Mouse (Mus musculus) ES-E14 (cell line): ENCODE results near the gene Ehmt2. TPM values are rescaled to one million over a fixed set of nuclear protein-coding genes. Genes with fewer than 3 reads are reported as not detected.

Source experiments
- DNase-seq: peaks from one replicate; pipeline ENCODE4 v3.0.0-alpha.2; 2013; ENCODE audit warnings: low read depth, low spot score
- H3K27ac ChIP-seq: 2 replicates; pipeline ENCODE4 v1.5.1; 2012; ENCODE audit warnings: low read depth, mild to moderate bottlenecking, low read length, moderate library complexity, mixed read lengths; ENCODE audit not compliant: poor library complexity, insufficient read depth, severe bottlenecking
- H3K36me3 ChIP-seq: 2 replicates; pipeline ENCODE4 v1.6.1; 2012; ENCODE audit warnings: mild to moderate bottlenecking, low read length, moderate library complexity, mixed read lengths; ENCODE audit not compliant: control insufficient read depth, poor library complexity, insufficient read depth, severe bottlenecking
- H3K4me1 ChIP-seq, 2 experiments: fragments of 150-350 bp in 1 of 2; sonication (generic) in 1 of 2; 2 replicates each; pipeline ENCODE4 v1.6.1; 2012; ENCODE audit warnings: low read length in 2 of 2, mild to moderate bottlenecking in 1 of 2, mixed read lengths in 1 of 2; ENCODE audit not compliant: control insufficient read depth in 2 of 2, insufficient read depth in 2 of 2, poor library complexity in 1 of 2
- H3K4me3 ChIP-seq, 2 experiments: fragments of 150-350 bp in 1 of 2; sonication (generic) in 1 of 2; 2 replicates each; pipeline ENCODE4 v1.5.1; 2012; ENCODE audit warnings: low read length in 2 of 2, low read depth in 1 of 2, mild to moderate bottlenecking in 1 of 2, mixed read lengths in 1 of 2; ENCODE audit not compliant: insufficient read depth in 1 of 2, poor library complexity in 1 of 2, severe bottlenecking in 1 of 2
- H3K9ac ChIP-seq: 2 replicates; pipeline ENCODE4 v1.6.1; 2012; ENCODE audit warnings: low read depth, mild to moderate bottlenecking, low read length, mixed read lengths; ENCODE audit not compliant: poor library complexity, insufficient read depth, severe bottlenecking
- H3K9me3 ChIP-seq: fragments of 150-350 bp; sonication (generic); 2 replicates; pipeline ENCODE4 v1.6.1; 2012; ENCODE audit warnings: low read depth, mild to moderate bottlenecking, low read length; ENCODE audit not compliant: control insufficient read depth, insufficient read depth
- CHD2 ChIP-seq: IDR thresholded peaks from 2 replicates; pipeline ENCODE4 v1.6.1; 2014; ENCODE audit warnings: mild to moderate bottlenecking, low read depth, low read length, inconsistent platforms
- HCFC1 ChIP-seq: IDR thresholded peaks from 2 replicates; pipeline ENCODE4 v1.6.1; 2012; ENCODE audit warnings: low read length, inconsistent platforms, borderline replicate concordance; ENCODE audit not compliant: insufficient read depth
- MAFK ChIP-seq: IDR thresholded peaks from 2 replicates; pipeline ENCODE4 v1.6.1; 2014; ENCODE audit warnings: mild to moderate bottlenecking, low read depth, low read length, inconsistent platforms; ENCODE audit not compliant: insufficient read depth
- ZC3H11A ChIP-seq: IDR thresholded peaks from 2 replicates; pipeline ENCODE4 v1.6.1; 2012; ENCODE audit warnings: low read depth, mild to moderate bottlenecking, inconsistent platforms, low read length, borderline replicate concordance
- ZNF384 ChIP-seq: IDR thresholded peaks from 2 replicates; pipeline ENCODE4 v1.6.1; 2012; ENCODE audit warnings: low read depth, low read length, inconsistent platforms
- in situ Hi-C, 2 experiments: fragments of 600-800 bp; cut with MboI; formaldehyde crosslinking; loops; one replicate each; pipeline ENCODE4 v1.15.1; 2025; ENCODE audit warnings: low sequenced_read_pairs in 2 of 2, inconsistent platforms in 1 of 2; ENCODE audit not compliant: unreplicated experiment in 2 of 2
- total RNA-seq: library from RNA; depleted of rRNA; stranded (reverse); fragments of 300-350 nt; gene quantifications from 2 replicates; pipeline ENCODE4 v1.2.3, GENCODE M21; 2012

Gene Ehmt2
- total RNA-seq, 1 experiment, result 124 TPM

DNA sequence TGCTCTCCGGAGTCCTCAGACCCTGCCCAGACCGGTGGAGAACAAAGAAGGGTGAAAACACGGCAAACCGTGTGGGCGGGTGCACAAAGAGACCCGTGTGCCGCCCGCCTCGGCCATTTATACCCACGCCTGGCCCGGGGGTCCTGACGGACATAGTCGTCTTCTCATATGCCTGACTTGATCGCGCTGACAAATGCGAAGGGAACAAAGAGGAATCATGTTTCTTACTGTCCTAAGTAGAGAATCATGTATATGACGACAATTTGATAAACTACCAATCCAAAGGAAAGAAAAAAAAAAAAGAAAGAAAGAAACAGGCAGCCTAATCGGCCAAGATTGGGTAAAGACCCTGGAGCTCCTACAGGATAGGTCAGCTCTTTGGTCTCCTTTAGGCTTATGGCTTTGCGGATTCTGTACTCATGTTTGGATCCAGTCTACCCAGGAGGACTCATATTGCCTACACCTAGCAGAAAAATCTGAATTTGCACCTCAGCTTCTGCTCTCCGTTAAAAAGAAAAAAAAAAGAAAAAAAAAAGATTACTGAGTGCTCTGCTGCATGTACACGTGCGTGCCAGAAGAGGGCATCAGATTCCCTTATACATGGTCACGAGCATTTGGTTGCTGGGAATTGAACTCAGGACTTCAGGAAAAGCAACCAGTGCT lies 54.2 kb downstream of the Ehmt2 start:
- DNase-seq, result no peak
- H3K9me3 ChIP-seq, result no peaks in the 10 kb centered on the region
- no peaks in the 10 kb centered on the region for H3K4me1 ChIP-seq
- peak overlapping the region; percentile 75 to 97 for H3K4me3 ChIP-seq
- in situ Hi-C loops, result no loop called here
- peak overlapping the region; percentile 96 for H3K27ac ChIP-seq
- peaks cover 27% of the 10 kb centered on the region for H3K36me3 ChIP-seq
- peak overlapping the region; percentile 100 for H3K9ac ChIP-seq
- TF ChIP-seq ZNF384 (peak; percentile 90), ZC3H11A (no peak), CHD2 (no peak), MAFK (no peak), HCFC1 (peak; percentile 37; the same call in 1 of the 2 replicates)

DNA sequence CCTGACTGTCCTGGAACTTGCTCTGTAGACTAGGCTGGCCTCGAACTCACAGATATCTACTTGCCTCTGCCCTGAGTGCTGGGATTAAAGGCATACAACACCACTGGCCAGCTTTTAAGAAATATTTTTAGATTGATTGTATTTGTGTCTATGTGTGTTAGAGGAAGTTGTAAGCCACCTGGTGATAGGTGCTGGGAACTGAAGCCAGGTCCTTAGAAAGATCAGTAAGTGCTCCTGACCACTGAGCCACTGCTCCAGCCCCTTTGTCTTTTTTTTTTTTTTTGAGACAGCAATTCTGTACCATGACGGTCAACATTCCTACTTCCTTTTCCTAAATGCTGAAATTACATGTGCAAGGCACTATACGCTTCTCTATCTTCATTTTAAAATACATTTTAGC lies 55.0 kb downstream of the Ehmt2 start:
- H3K4me1 ChIP-seq, result no peaks in the 10 kb centered on the region
- DNase-seq, result no peak
- no peaks in the 10 kb centered on the region for H3K9me3 ChIP-seq
- TF ChIP-seq ZC3H11A, result no peak
- TF ChIP-seq ZNF384, result no peak
- TF ChIP-seq CHD2, result no peak
- no peak for TF ChIP-seq HCFC1
- no peak for TF ChIP-seq MAFK
- H3K9ac ChIP-seq, result peak overlapping the region; percentile 100; the same call in 1 of the 2 replicates
- H3K36me3 ChIP-seq, result peaks cover 27% of the 10 kb centered on the region
- H3K4me3 ChIP-seq, result peak overlapping the region; percentile 75 to 97; a peak in 3 of 4 replicates
- in situ Hi-C loops, result no loop called here
- peak overlapping the region; percentile 96; the same call in 1 of the 2 replicates for H3K27ac ChIP-seq

DNA sequence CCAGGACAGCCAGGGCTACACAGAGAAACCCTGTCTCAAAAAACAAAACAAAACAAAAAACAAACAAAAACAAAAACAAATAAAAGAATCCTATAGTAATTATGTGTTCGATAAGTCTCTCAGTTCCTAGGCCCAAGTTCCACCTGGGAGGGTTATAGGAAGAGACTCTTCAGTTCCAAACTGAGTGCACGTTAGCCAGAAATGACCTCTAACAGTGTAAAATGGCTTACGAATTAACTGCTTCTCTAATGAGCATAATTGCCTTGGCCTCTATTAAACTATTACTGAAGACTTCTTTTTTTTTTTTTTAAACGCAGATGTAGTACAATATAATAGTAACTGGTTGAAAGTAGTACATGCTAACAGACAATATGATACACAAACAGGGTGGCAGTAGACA lies 55.6 kb downstream of the Ehmt2 start:
- Histone ChIP-seq H3K4me3 (no peak overlapping the region), H3K9ac (no peak overlapping the region), H3K36me3 (peaks cover 27% of the 10 kb centered on the region), H3K9me3 (no peaks in the 10 kb centered on the region), H3K27ac (no peak overlapping the region), H3K4me1 (no peaks in the 10 kb centered on the region)
- TF ChIP-seq ZC3H11A (no peak), MAFK (no peak), HCFC1 (no peak), ZNF384 (no peak), CHD2 (no peak)
- in situ Hi-C loops, result no loop called here
- no peak for DNase-seq

DNA sequence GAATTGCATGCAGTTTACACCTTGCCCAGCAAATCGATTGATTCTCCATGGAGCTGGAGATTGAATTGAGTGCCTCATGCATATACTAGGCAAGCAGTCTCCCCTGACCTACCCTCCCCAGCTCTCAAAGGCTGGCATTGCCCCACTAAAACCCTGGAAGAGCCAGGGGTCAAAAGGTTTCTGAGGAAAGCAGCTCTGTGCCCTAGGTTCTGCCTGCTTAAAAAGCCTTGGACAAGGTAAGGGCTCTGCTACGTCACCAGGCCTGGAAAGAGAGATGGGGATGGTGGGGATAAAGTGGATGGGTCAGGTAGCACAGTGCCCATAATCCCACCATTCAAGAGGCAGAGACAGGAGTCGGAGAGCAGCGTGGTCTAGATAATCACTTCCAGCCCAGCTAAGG lies 56.6 kb downstream of the Ehmt2 start:
- in situ Hi-C loops, result no loop called here
- DNase-seq, result no peak
- H3K9ac ChIP-seq, result no peak overlapping the region

More for the DNA sequence above, 56.6 kb downstream of the Ehmt2 start:
- TF ChIP-seq ZC3H11A (no peak), MAFK (no peak), CHD2 (no peak), HCFC1 (no peak), ZNF384 (no peak)
- no peak overlapping the region for H3K27ac ChIP-seq
- no peak overlapping the region for H3K4me3 ChIP-seq
- H3K4me1 ChIP-seq, result no peaks in the 10 kb centered on the region
- no peaks in the 10 kb centered on the region for H3K9me3 ChIP-seq
- peaks cover 24% of the 10 kb centered on the region for H3K36me3 ChIP-seq
